Mouse (Mus musculus) intestine, embryonic 16.5 days (tissue): ENCODE measurements around the gene Sun5. TPM values are rescaled to one million over a fixed set of nuclear protein-coding genes. Genes with fewer than 3 reads are reported as not detected.

ENCODE experiments used
- ATAC-seq: fragments of 200-750 bp; cut with Nextera tagmentation; 2 replicates; pipeline ENCODE4 v1.8.0; 2017; ENCODE audit warnings: moderate TSS enrichment, moderate library complexity
- H3K27ac ChIP-seq: fragments of 300-500 bp; sonication (generic); 2 replicates; pipeline ENCODE4 v1.5.1; 2014; ENCODE audit warnings: mild to moderate bottlenecking, low read length
- H3K27me3 ChIP-seq: fragments of 300-500 bp; sonication (generic); replicated peaks from 2 replicates; pipeline ENCODE4 v1.6.1; 2014; ENCODE audit warnings: low read length, control low read depth, mixed read lengths; ENCODE audit not compliant: control insufficient read depth, insufficient read depth
- H3K36me3 ChIP-seq: fragments of 300-500 bp; sonication (generic); 2 replicates; pipeline ENCODE4 v1.6.1; 2014; ENCODE audit warnings: low read length, control low read depth; ENCODE audit not compliant: control insufficient read depth, insufficient read depth
- H3K4me1 ChIP-seq: fragments of 300-500 bp; sonication (generic); 2 replicates; pipeline ENCODE4 v1.6.1; 2014; ENCODE audit warnings: low read length, control low read depth, mixed read lengths; ENCODE audit not compliant: control insufficient read depth, insufficient read depth
- H3K4me2 ChIP-seq: fragments of 300-500 bp; sonication (generic); 2 replicates; pipeline ENCODE4 v1.6.1; 2014; ENCODE audit warnings: low read depth, low read length, control low read depth
- H3K4me3 ChIP-seq: fragments of 300-500 bp; sonication (generic); 2 replicates; pipeline ENCODE4 v1.5.1; 2014; ENCODE audit warnings: mild to moderate bottlenecking, low read length
- H3K9ac ChIP-seq: fragments of 300-500 bp; sonication (generic); 2 replicates; pipeline ENCODE4 v1.6.1; 2014; ENCODE audit warnings: low read depth, low read length
- H3K9me3 ChIP-seq: fragments of 300-500 bp; sonication (generic); 2 replicates; pipeline ENCODE4 v1.6.1; 2016; ENCODE audit warnings: low read length, control low read depth; ENCODE audit not compliant: control insufficient read depth
- WGBS: fragments of 180-500 bp; shearing (Covaris S2); extraction: QIAGEN DNeasy Blood & Tissue Kit; methylation state at CpG from one replicate; pipeline ENCODE4 v1.1.7; 2014; 5-methylcytosine and 5-hydroxymethylcytosine counted together
- polyA plus RNA-seq: library from polyadenylated mRNA; unstranded; fragments of >200 nt; fragmentation: Nextera tagmentation; extraction: Ambion mirVana; gene quantifications from 2 replicates; pipeline ENCODE4 v1.2.1, GENCODE M21; 2015

Gene Sun5
- polyA plus RNA-seq, 1 experiment from 2014 or later = not detected

- H3K4me1 ChIP-seq = no peaks in the 10 kb centered on the region
- no peaks in the 10 kb centered on the region for H3K9me3 ChIP-seq
- H3K9ac ChIP-seq = no peak overlapping the region
- no peak overlapping the region for H3K4me3 ChIP-seq
- 82% methylated on average over 11 of the region's 11 CpGs for WGBS
- no peak overlapping the region for H3K27ac ChIP-seq
- H3K36me3 ChIP-seq = no peaks in the 10 kb centered on the region
- no peak for ATAC-seq
- no peaks in the 10 kb centered on the region for H3K27me3 ChIP-seq
- H3K4me2 ChIP-seq = no peak overlapping the region
Observed at GRCm38 (mm10) chr2:153860315-153860714, 10.6 kb downstream of the Sun5 start.

GRCm38 (mm10) chr2:153859581-153859980 lies 11.3 kb downstream of the Sun5 start:
- no peaks in the 10 kb centered on the region for H3K27me3 ChIP-seq
- no peak overlapping the region for H3K27ac ChIP-seq
- H3K4me1 ChIP-seq = no peaks in the 10 kb centered on the region
- no peak for ATAC-seq
- no peak overlapping the region for H3K4me3 ChIP-seq
- no peak overlapping the region for H3K9ac ChIP-seq
- H3K4me2 ChIP-seq = no peak overlapping the region
- WGBS = 83% methylated on average over 2 of the region's 2 CpGs
- no peaks in the 10 kb centered on the region for H3K36me3 ChIP-seq
- no peaks in the 10 kb centered on the region for H3K9me3 ChIP-seq

GRCm38 (mm10) chr2:153853544-153853943 lies 17.3 kb downstream of the Sun5 start:
- Histone ChIP-seq H3K9ac (no peak overlapping the region), H3K4me2 (no peak overlapping the region), H3K27me3 (no peaks in the 10 kb centered on the region), H3K27ac (no peak overlapping the region), H3K9me3 (no peaks in the 10 kb centered on the region), H3K36me3 (no peaks in the 10 kb centered on the region), H3K4me1 (no peaks in the 10 kb centered on the region), H3K4me3 (no peak overlapping the region)
- WGBS = 27% methylated on average over 5 of the region's 5 CpGs
- ATAC-seq = no peak

- H3K27ac ChIP-seq = no peak overlapping the region
- ATAC-seq = no peak
- H3K4me3 ChIP-seq = no peak overlapping the region
- no peaks in the 10 kb centered on the region for H3K9me3 ChIP-seq
- H3K4me1 ChIP-seq = no peaks in the 10 kb centered on the region
- WGBS = 49% methylated on average over 4 of the region's 4 CpGs
- H3K9ac ChIP-seq = no peak overlapping the region
- H3K27me3 ChIP-seq = no peaks in the 10 kb centered on the region
- H3K4me2 ChIP-seq = no peak overlapping the region
- no peaks in the 10 kb centered on the region for H3K36me3 ChIP-seq
Observed at GRCm38 (mm10) chr2:153851030-153851360, 19.9 kb downstream of the Sun5 start.

GRCm38 (mm10) chr2:153850351-153851029 lies 20.4 kb downstream of the Sun5 start:
- H3K36me3 ChIP-seq = no peaks in the 10 kb centered on the region
- H3K9me3 ChIP-seq = no peaks in the 10 kb centered on the region
- WGBS = 87% methylated on average over 6 of the region's 6 CpGs
- H3K4me3 ChIP-seq = no peak overlapping the region
- no peak overlapping the region for H3K4me2 ChIP-seq
- no peaks in the 10 kb centered on the region for H3K4me1 ChIP-seq
- no peaks in the 10 kb centered on the region for H3K27me3 ChIP-seq
- no peak for ATAC-seq
- H3K9ac ChIP-seq = no peak overlapping the region
- no peak overlapping the region for H3K27ac ChIP-seq

- H3K4me3 ChIP-seq = no peak overlapping the region
- WGBS = 80% methylated on average over 3 of the region's 3 CpGs
- no peaks in the 10 kb centered on the region for H3K36me3 ChIP-seq
- no peak overlapping the region for H3K4me2 ChIP-seq
- no peak for ATAC-seq
- H3K4me1 ChIP-seq = no peaks in the 10 kb centered on the region
- H3K9ac ChIP-seq = no peak overlapping the region
- H3K27ac ChIP-seq = no peak overlapping the region
- no peaks in the 10 kb centered on the region for H3K27me3 ChIP-seq
- H3K9me3 ChIP-seq = no peaks in the 10 kb centered on the region
Observed at GRCm38 (mm10) chr2:153848389-153848788, 22.5 kb downstream of the Sun5 start.

- WGBS = 81% methylated on average over 8 of the region's 8 CpGs
- no peak for ATAC-seq
- no peaks in the 10 kb centered on the region for H3K36me3 ChIP-seq
- H3K27me3 ChIP-seq = no peaks in the 10 kb centered on the region
- H3K4me3 ChIP-seq = no peak overlapping the region
- no peak overlapping the region for H3K27ac ChIP-seq
- no peaks in the 10 kb centered on the region for H3K9me3 ChIP-seq
- no peaks in the 10 kb centered on the region for H3K4me1 ChIP-seq
- no peak overlapping the region for H3K4me2 ChIP-seq
- no peak overlapping the region for H3K9ac ChIP-seq
Observed at GRCm38 (mm10) chr2:153842854-153843253, 28.0 kb downstream of the Sun5 start.

- no peak overlapping the region for H3K9ac ChIP-seq
- no peaks in the 10 kb centered on the region for H3K4me1 ChIP-seq
- no peaks in the 10 kb centered on the region for H3K9me3 ChIP-seq
- no peaks in the 10 kb centered on the region for H3K36me3 ChIP-seq
- WGBS = 76% methylated on average over 8 of the region's 8 CpGs
- no peak for ATAC-seq
- H3K27me3 ChIP-seq = no peaks in the 10 kb centered on the region
- H3K4me2 ChIP-seq = no peak overlapping the region
- H3K4me3 ChIP-seq = no peak overlapping the region
- no peak overlapping the region for H3K27ac ChIP-seq
Observed at GRCm38 (mm10) chr2:153833291-153833690, 37.6 kb downstream of the Sun5 start.

GRCm38 (mm10) chr2:153828704-153829103 lies 42.2 kb downstream of the Sun5 start:
- H3K4me2 ChIP-seq = no peak overlapping the region
- H3K4me3 ChIP-seq = no peak overlapping the region
- no peak overlapping the region for H3K27ac ChIP-seq
- no peaks in the 10 kb centered on the region for H3K9me3 ChIP-seq
- no peak overlapping the region for H3K9ac ChIP-seq
- no peaks in the 10 kb centered on the region for H3K27me3 ChIP-seq
- ATAC-seq = no peak
- 81% methylated on average over 7 of the region's 7 CpGs for WGBS
- H3K36me3 ChIP-seq = no peaks in the 10 kb centered on the region
- H3K4me1 ChIP-seq = no peaks in the 10 kb centered on the region

- no peak overlapping the region for H3K9ac ChIP-seq
- H3K4me3 ChIP-seq = no peak overlapping the region
- H3K4me2 ChIP-seq = no peak overlapping the region
- H3K36me3 ChIP-seq = no peaks in the 10 kb centered on the region
- WGBS = 82% methylated on average over 8 of the region's 8 CpGs
- H3K27ac ChIP-seq = no peak overlapping the region
- H3K4me1 ChIP-seq = no peaks in the 10 kb centered on the region
- H3K9me3 ChIP-seq = no peaks in the 10 kb centered on the region
- H3K27me3 ChIP-seq = no peaks in the 10 kb centered on the region
- no peak for ATAC-seq
Observed at GRCm38 (mm10) chr2:153827171-153827830, 43.6 kb downstream of the Sun5 start.
